Mouse (Mus musculus) heart, postnatal 0 days (tissue): ENCODE results near the gene Mvb12b.

Experiments
- CTCF ChIP-seq: IDR thresholded peaks from 2 replicates; pipeline ENCODE4 v1.5.1; 2016; ENCODE audit warnings: antibody characterized with exemption, control low read depth, low read depth
- EP300 ChIP-seq: IDR thresholded peaks from 2 replicates; pipeline ENCODE4 v1.6.1; 2016; ENCODE audit warnings: antibody characterized with exemption, low read depth

DNA sequence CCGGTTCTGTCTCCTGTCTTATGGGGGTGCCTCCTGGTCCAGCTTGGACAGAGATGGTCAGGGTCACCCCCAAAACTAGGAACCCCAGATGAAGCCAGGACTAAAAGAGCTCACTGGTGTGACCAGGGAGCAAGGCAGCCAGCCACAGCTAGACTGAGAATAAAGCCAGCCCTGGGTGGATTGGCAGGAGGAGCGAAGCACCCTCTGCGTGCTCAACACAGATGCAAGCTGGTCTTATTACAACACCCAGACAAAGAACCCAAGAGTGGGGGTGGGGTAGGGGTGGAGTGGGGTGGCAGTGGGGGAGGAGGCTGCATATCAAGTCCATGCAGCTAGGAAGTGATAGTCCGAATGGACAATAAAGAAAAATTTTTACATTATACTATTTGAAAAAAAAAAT lies 204.2 kb downstream of the Mvb12b start:
- no peak for TF ChIP-seq EP300
- TF ChIP-seq CTCF, result no peak
